Mouse (Mus musculus) MEL (cell line): ENCODE measurements at regions not wholly inside any gene's neighbourhood (a gene's known extent, or its start where the extent isn't known, plus 50 kb on each side); places are given as distances from the start of the nearest gene placed in this dataset.

Experiments
- BHLHE40 ChIP-seq: IDR thresholded peaks from 2 replicates; pipeline ENCODE4 v1.6.1; 2012; ENCODE audit warnings: low read depth, mild to moderate bottlenecking, inconsistent platforms, low read length, improper control_type of control experiment, borderline replicate concordance
- CTCF ChIP-seq, 3 experiments: IDR thresholded peaks in 2 of 3; conservative IDR thresholded peaks in 1 of 3; 2 replicates each; pipeline ENCODE4 v1.5.1; 2011 to 2012; ENCODE audit warnings: low read length in 3 of 3, low read depth in 2 of 3, mild to moderate bottlenecking in 2 of 3, improper control_type of control experiment in 1 of 3, inconsistent platforms in 1 of 3, mixed read lengths in 1 of 3, moderate library complexity in 1 of 3; ENCODE audit not compliant: control insufficient read depth in 1 of 3, insufficient read depth in 1 of 3, poor library complexity in 1 of 3, severe bottlenecking in 1 of 3
- E2F4 ChIP-seq: IDR thresholded peaks from 2 replicates; pipeline ENCODE4 v1.6.1; 2011; ENCODE audit warnings: low read depth, low read length, improper control_type of control experiment, borderline replicate concordance
- EP300 ChIP-seq, 2 experiments: IDR thresholded peaks; 2 replicates each; pipeline ENCODE4 v1.6.1; 2011; ENCODE audit warnings: improper control_type of control experiment in 2 of 2, low read length in 2 of 2, low read depth in 1 of 2, mild to moderate bottlenecking in 1 of 2
- GATA1 ChIP-seq: IDR thresholded peaks from 2 replicates; pipeline ENCODE4 v1.6.1; 2011; ENCODE audit warnings: low read depth, low read length, improper control_type of control experiment
- JUND ChIP-seq: IDR thresholded peaks from 2 replicates; pipeline ENCODE4 v1.6.1; 2011; ENCODE audit warnings: low read depth, mild to moderate bottlenecking, improper control_type of control experiment, low read length
- MAFK ChIP-seq: IDR thresholded peaks from 2 replicates; pipeline ENCODE4 v1.6.1; 2011; ENCODE audit warnings: low read depth, mild to moderate bottlenecking, low read length, improper control_type of control experiment, borderline replicate concordance
- MXI1 ChIP-seq: IDR thresholded peaks from 2 replicates; pipeline ENCODE4 v1.6.1; 2011; ENCODE audit warnings: mild to moderate bottlenecking, low read depth, low read length, improper control_type of control experiment
- POLR2A ChIP-seq, 2 experiments: IDR thresholded peaks; 2 replicates each; pipeline ENCODE4 v1.6.1; 2011 to 2012; ENCODE audit warnings: low read length in 2 of 2, mild to moderate bottlenecking in 2 of 2, control low read depth in 1 of 2, improper control_type of control experiment in 1 of 2, low read depth in 1 of 2, moderate library complexity in 1 of 2; ENCODE audit not compliant: control insufficient read depth in 1 of 2, insufficient read depth in 1 of 2, poor library complexity in 1 of 2
- RAD21 ChIP-seq: IDR thresholded peaks from 2 replicates; pipeline ENCODE4 v1.6.1; 2011; ENCODE audit warnings: mild to moderate bottlenecking, low read depth, low read length, improper control_type of control experiment
- SIN3A ChIP-seq: IDR thresholded peaks from 2 replicates; pipeline ENCODE4 v1.6.1; 2012; ENCODE audit warnings: low read length, improper control_type of control experiment, inconsistent platforms
- SMC3 ChIP-seq: IDR thresholded peaks from 2 replicates; pipeline ENCODE4 v1.6.1; 2011; ENCODE audit warnings: low read depth, low read length, improper control_type of control experiment
- TAL1 ChIP-seq: IDR thresholded peaks from 2 replicates; pipeline ENCODE4 v1.6.1; 2012; ENCODE audit warnings: mild to moderate bottlenecking, inconsistent platforms, low read length, moderate library complexity, mixed read lengths

- TF ChIP-seq POLR2A (IDR thresholded peaks at IDR 0.05; ENCODE audit: control insufficient read depth in 1 of 2, insufficient read depth in 1 of 2, low read depth in 1 of 2, low read length in 2 of 2, poor library complexity in 1 of 2) = no peak
- TF ChIP-seq CTCF (IDR thresholded peaks at IDR 0.05 in 2 of 3, conservative IDR thresholded peaks at IDR 0.05 in 1 of 3; ENCODE audit: control insufficient read depth in 1 of 3, insufficient read depth in 1 of 3, low read depth in 2 of 3, low read length in 3 of 3, poor library complexity in 1 of 3, severe bottlenecking in 1 of 3) = no peak
- TF ChIP-seq GATA1 = no peak
- no peak for TF ChIP-seq TAL1
- TF ChIP-seq MAFK = no peak
- TF ChIP-seq E2F4 = no peak
- TF ChIP-seq MXI1 = no peak
- no peak for TF ChIP-seq BHLHE40
- no peak for TF ChIP-seq EP300 (IDR thresholded peaks at IDR 0.05; ENCODE audit: low read depth in 1 of 2, low read length in 2 of 2)
- TF ChIP-seq SMC3 = no peak
- no peak for TF ChIP-seq JUND
- TF ChIP-seq SIN3A = no peak
- TF ChIP-seq RAD21 = no peak
Observed at GRCm38 (mm10) chr4:89419507-89419906, 108.7 kb upstream of the Cdkn2b start.
